Mouse (Mus musculus) small intestine, adult 2 months (tissue): ENCODE results near the gene Nrp2. TPM values are rescaled to one million over a fixed set of nuclear protein-coding genes. Genes with fewer than 3 reads are reported as not detected.

ENCODE experiments used
- H3K27ac ChIP-seq: fragments of 200-500 bp; 2 replicates; pipeline ENCODE4 v1.5.1; 2012; ENCODE audit warnings: low read depth, low read length, control low read depth, inconsistent platforms; ENCODE audit not compliant: insufficient read depth
- H3K27me3 ChIP-seq: fragments of 200-500 bp; 2 replicates; pipeline ENCODE4 v1.6.1; 2012; ENCODE audit warnings: mild to moderate bottlenecking, moderate library complexity, low read length, inconsistent platforms; ENCODE audit not compliant: control insufficient read depth, insufficient read depth
- H3K36me3 ChIP-seq: fragments of 200-500 bp; 2 replicates; pipeline ENCODE4 v1.6.1; 2012; ENCODE audit warnings: mild to moderate bottlenecking, low read length, control low read depth, inconsistent platforms; ENCODE audit not compliant: control insufficient read depth, insufficient read depth
- H3K4me1 ChIP-seq: fragments of 200-500 bp; 2 replicates; pipeline ENCODE4 v1.6.1; 2012; ENCODE audit warnings: low read length, inconsistent platforms, mixed read lengths; ENCODE audit not compliant: control insufficient read depth, insufficient read depth, insufficient read length
- H3K4me3 ChIP-seq: fragments of 200-500 bp; 2 replicates; pipeline ENCODE4 v1.5.1; 2012; ENCODE audit warnings: low read depth, mild to moderate bottlenecking, control low read depth, inconsistent platforms, low read length, moderate library complexity
- CTCF ChIP-seq: fragments of 200-500 bp; IDR thresholded peaks from 2 replicates; pipeline ENCODE4 v1.5.1; 2012; ENCODE audit warnings: low read depth, mild to moderate bottlenecking, control low read depth, inconsistent platforms, low read length, moderate library complexity, mixed read lengths; ENCODE audit not compliant: insufficient replicate concordance, insufficient read length; ENCODE audit errors: extremely low read depth
- POLR2A ChIP-seq: fragments of 200-500 bp; IDR thresholded peaks from 2 replicates; pipeline ENCODE4 v1.6.1; 2012; ENCODE audit warnings: low read depth, mild to moderate bottlenecking, control low read depth, inconsistent platforms, low read length, moderate library complexity
- WGBS: fragments of 180-500 bp; shearing (Covaris S2); methylation state at CpG from one replicate; pipeline ENCODE4 v1.1.7; 2018; 5-methylcytosine and 5-hydroxymethylcytosine counted together
- polyA plus RNA-seq: library from polyadenylated mRNA; depleted of rRNA; stranded (reverse); fragments of >200 nt; gene quantifications from 2 replicates; pipeline ENCODE4 v1.2.3, GENCODE M21; 2012

The Nrp2 gene
- polyA plus RNA-seq, 1 experiment = 6.6 TPM

- no peak overlapping the region for H3K4me3 ChIP-seq
- 89% methylated on average over 7 of the region's 7 CpGs for WGBS
- TF ChIP-seq POLR2A = no peak
- TF ChIP-seq CTCF = no peak
Observed at GRCm38 (mm10) chr1:62811141-62811540, 108.1 kb downstream of the Nrp2 start.

GRCm38 (mm10) chr1:62812701-62813684 lies 109.9 kb downstream of the Nrp2 start:
- H3K27ac ChIP-seq = no peak overlapping the region
- WGBS = 68% methylated on average over 10 of the region's 10 CpGs

More at GRCm38 (mm10) chr1:62811141-62811540, 108.1 kb downstream of the Nrp2 start:
- Histone ChIP-seq H3K36me3 (no peaks in the 10 kb centered on the region), H3K4me1 (no peaks in the 10 kb centered on the region), H3K27ac (no peak overlapping the region), H3K27me3 (no peaks in the 10 kb centered on the region)

GRCm38 (mm10) chr1:62813938-62814337 lies 110.9 kb downstream of the Nrp2 start:
- H3K27ac ChIP-seq = no peak overlapping the region

More at GRCm38 (mm10) chr1:62812701-62813684, 109.9 kb downstream of the Nrp2 start:
- Histone ChIP-seq H3K4me3 (no peak overlapping the region), H3K27me3 (no peaks in the 10 kb centered on the region), H3K4me1 (no peaks in the 10 kb centered on the region), H3K36me3 (no peaks in the 10 kb centered on the region; the same call in 1 of the 2 replicates)
- TF ChIP-seq CTCF (no peak), POLR2A (no peak)

GRCm38 (mm10) chr1:62817566-62817965 lies 114.5 kb downstream of the Nrp2 start:
- 76% methylated on average over 7 of the region's 7 CpGs for WGBS
- H3K27me3 ChIP-seq = no peaks in the 10 kb centered on the region
- no peak for TF ChIP-seq POLR2A
- TF ChIP-seq CTCF = no peak
- no peaks in the 10 kb centered on the region; the same call in 1 of the 2 replicates for H3K36me3 ChIP-seq
- H3K4me1 ChIP-seq = no peaks in the 10 kb centered on the region
- H3K27ac ChIP-seq = no peak overlapping the region
- H3K4me3 ChIP-seq = no peak overlapping the region

More at GRCm38 (mm10) chr1:62813938-62814337, 110.9 kb downstream of the Nrp2 start:
- TF ChIP-seq CTCF (no peak), POLR2A (no peak)
- Histone ChIP-seq H3K27me3 (no peaks in the 10 kb centered on the region), H3K4me1 (no peaks in the 10 kb centered on the region), H3K4me3 (no peak overlapping the region), H3K36me3 (no peaks in the 10 kb centered on the region; the same call in 1 of the 2 replicates)
- WGBS = 65% methylated on average over 1 of the region's 1 CpGs

- H3K27me3 ChIP-seq = no peaks in the 10 kb centered on the region
- no peaks in the 10 kb centered on the region; the same call in 1 of the 2 replicates for H3K36me3 ChIP-seq
- H3K4me1 ChIP-seq = no peaks in the 10 kb centered on the region
- TF ChIP-seq CTCF = peak; percentile 27; the same call in 1 of the 2 replicates
- no peak for TF ChIP-seq POLR2A
- no peak overlapping the region for H3K27ac ChIP-seq
- H3K4me3 ChIP-seq = no peak overlapping the region
- WGBS = 86% methylated on average over 3 of the region's 3 CpGs
Observed at GRCm38 (mm10) chr1:62820170-62820569, 117.1 kb downstream of the Nrp2 start.

GRCm38 (mm10) chr1:62821509-62822398 lies 118.7 kb downstream of the Nrp2 start:
- Histone ChIP-seq H3K36me3 (no peaks in the 10 kb centered on the region; the same call in 1 of the 2 replicates), H3K4me3 (no peak overlapping the region), H3K4me1 (no peaks in the 10 kb centered on the region), H3K27ac (peak overlapping the region; percentile 34; the same call in 1 of the 2 replicates), H3K27me3 (no peaks in the 10 kb centered on the region)
- TF ChIP-seq CTCF (no peak), POLR2A (no peak)
- 25% methylated on average over 10 of the region's 10 CpGs for WGBS
